Mouse (Mus musculus) CD4-positive, CD25-positive, alpha-beta regulatory T cell (primary cell): ENCODE results near the gene Arpc4. TPM values are rescaled to one million over a fixed set of nuclear protein-coding genes. Genes with fewer than 3 reads are reported as not detected.

Experiments
- polyA plus RNA-seq: library from polyadenylated mRNA; unstranded; fragments of 100-300 nt; shearing (Covaris generic); gene quantifications from one replicate; pipeline ENCODE4 v1.2.1, GENCODE M21; 2017

Arpc4 gene
- polyA plus RNA-seq: 533 TPM

DNA sequence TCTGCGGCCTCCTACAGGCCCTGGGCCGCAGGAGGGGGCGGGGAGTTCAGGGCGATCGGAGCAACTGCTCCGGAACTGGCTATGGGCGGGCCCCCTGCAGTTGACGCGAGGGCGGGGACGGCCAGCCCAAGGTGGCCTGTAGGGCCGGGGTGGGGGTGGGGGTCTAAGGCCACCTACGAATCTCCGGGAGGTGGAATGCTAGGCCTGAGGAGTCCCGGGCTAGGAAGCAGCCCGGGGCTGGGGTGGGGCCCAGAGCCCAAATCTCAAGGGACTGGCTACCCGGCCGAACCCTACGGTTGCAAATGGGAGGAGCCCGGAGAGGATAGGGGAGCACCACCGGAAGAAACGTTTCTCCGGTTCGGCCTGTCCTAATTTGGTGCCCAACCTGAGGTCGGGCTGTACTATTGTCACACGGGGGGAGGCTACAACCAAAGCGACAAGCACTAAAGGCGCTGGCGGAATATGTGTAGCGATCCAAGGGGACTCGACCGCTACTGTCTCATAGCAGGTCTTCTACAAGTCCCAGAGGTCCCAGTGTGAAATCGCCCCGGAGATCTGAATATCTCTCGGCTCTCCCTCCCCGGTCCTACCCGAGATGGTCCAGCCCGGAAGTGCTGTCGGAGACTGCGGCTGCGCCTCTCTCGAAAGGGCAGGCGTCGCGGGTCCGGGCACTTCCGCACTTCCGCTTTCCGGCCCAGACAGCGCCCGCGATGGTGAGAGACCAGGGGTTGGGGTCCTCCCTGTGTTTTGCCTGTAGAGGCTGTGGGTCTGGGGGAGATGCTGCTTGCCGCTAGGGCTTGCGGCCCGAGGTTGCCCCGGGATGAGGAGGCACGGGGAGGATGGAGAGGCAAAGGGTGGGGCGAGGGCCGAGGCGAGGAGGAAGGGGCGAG lies at the start of gene Arpc4, which contains the start of gene Tada3:
Gene Arpc4 (plus strand): TSS at position 620 of the 890 bp plus-strand sequence.
Gene Tada3 (minus strand): TSS at position 388 of the 890 bp plus-strand sequence.

DNA sequence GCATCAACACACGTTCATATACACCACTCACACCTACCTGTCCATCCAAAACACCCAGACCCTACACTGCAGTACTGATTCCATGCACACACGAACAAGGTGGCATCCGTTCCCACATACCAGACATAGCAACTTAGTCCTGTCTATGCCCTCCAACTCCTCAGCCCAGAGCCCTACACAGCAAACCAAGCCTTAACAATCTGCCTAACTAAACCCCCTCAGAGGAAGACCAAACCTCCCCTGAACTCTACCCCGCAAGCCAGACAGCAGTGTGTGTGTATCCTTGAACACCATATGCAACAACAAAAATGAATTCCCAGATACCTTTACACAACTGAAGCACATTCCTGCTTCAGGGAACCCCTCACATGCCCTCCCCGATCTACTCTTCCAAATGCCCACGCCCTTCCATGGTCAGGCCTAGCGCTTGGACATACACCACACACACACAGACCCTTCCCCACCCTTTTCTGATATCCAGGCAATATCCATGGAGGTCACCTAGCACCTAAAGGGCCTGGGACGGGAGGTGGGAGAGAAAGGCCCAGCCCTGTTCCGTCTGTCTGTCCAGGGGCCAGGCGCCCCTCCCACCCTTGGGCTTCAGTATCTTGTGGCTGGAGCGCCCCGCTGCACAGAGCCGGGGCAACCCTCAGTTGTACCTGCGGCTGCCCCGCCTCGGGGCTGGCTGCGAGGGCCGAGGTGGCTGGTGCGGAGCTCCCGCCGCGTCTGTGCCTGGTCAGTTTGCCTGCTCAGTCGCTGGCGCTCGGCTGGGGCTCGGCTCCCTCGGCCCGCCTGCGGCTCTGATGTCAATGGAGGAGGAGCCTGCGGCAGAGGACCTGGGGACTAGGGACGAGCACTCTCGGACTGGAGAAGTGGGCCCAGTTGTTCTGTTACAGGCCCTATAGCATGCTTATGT lies 34.5 kb upstream of the Arpc4 start, which contains the start of gene Camk1:
Gene Camk1 (minus strand): TSS at position 808 of the 916 bp plus-strand sequence.

GRCm38 (mm10) chr6:113388960-113389359 lies 11.0 kb downstream of the Arpc4 start, which contains the start of gene Ttll3:
Gene Ttll3 (plus strand): TSS chr6:113389260.

GRCm38 (mm10) chr6:113419199-113419587 lies 41.3 kb downstream of the Arpc4 start, which contains the start of gene Rpusd3:
Gene Rpusd3 (minus strand): TSS chr6:113419340.

GRCm38 (mm10) chr6:113435664-113436205 lies 57.8 kb downstream of the Arpc4 start, which contains the start of gene Cidec:
Gene Cidec (minus strand): TSS chr6:113435760.

Other genes starting within 250 kb of the Arpc4 start
- 0.54 TPM for gene Lhfpl4, start 182.7 kb upstream of the Arpc4 start, polyA plus RNA-seq
- gene Mtmr14, start 140.3 kb upstream of the Arpc4 start, polyA plus RNA-seq: 54.9 TPM
- gene Cpne9, start 95.8 kb upstream of the Arpc4 start, polyA plus RNA-seq: not detected
- gene Brpf1, start 71.0 kb upstream of the Arpc4 start, polyA plus RNA-seq: 53.3 TPM
- 13.0 TPM for gene Ogg1, start 51.1 kb upstream of the Arpc4 start, polyA plus RNA-seq
- gene Camk1, start 34.1 kb upstream of the Arpc4 start, polyA plus RNA-seq: 3.5 TPM
- 59.9 TPM for gene Tada3, start 232 bp upstream of the Arpc4 start, polyA plus RNA-seq
- gene Ttll3, start 11.1 kb downstream of the Arpc4 start, polyA plus RNA-seq: 18.7 TPM
- gene Rpusd3, start 41.2 kb downstream of the Arpc4 start, polyA plus RNA-seq: 12.6 TPM
- not detected for gene Cidec, start 57.6 kb downstream of the Arpc4 start, polyA plus RNA-seq
- gene Jagn1, start 64.5 kb downstream of the Arpc4 start, polyA plus RNA-seq: 48.4 TPM
- gene Il17re, start 80.4 kb downstream of the Arpc4 start, polyA plus RNA-seq: 0.23 TPM
- gene Il17rc, start 93.3 kb downstream of the Arpc4 start, polyA plus RNA-seq: 0.36 TPM
- gene Creld1, start 105.2 kb downstream of the Arpc4 start, polyA plus RNA-seq: 10.2 TPM
- 0.41 TPM for gene Prrt3, start 123.8 kb downstream of the Arpc4 start, polyA plus RNA-seq
- 94.3 TPM for gene Emc3, start 153.5 kb downstream of the Arpc4 start, polyA plus RNA-seq
- gene Fancd2, start 153.6 kb downstream of the Arpc4 start, polyA plus RNA-seq: 2.1 TPM
- gene Fancd2os, start 222.6 kb downstream of the Arpc4 start, polyA plus RNA-seq: not detected
- gene Brk1, start 226.7 kb downstream of the Arpc4 start, polyA plus RNA-seq: 235 TPM
- gene Vhl, start 245.8 kb downstream of the Arpc4 start, polyA plus RNA-seq: 33.2 TPM